Mouse (Mus musculus): ENCODE measurements at regions not wholly inside any gene's neighbourhood (a gene's known extent, or its start where the extent isn't known, plus 50 kb on each side); places are given as distances from the start of the nearest gene placed in this dataset.
A peak's percentile ranks its signal among the peaks of the same experiment; 100 is the strongest.

- Histone ChIP-seq H3K27me3 (ENCODE audit: control insufficient read depth, insufficient read depth, low read length) (no peaks in the 10 kb centered on the region), H3K4me1 (ENCODE audit: control insufficient read depth, insufficient read depth, low read length) (no peaks in the 10 kb centered on the region; the same call in 1 of the 2 replicates), H3K4me3 (ENCODE audit: low read depth, low read length) (no peak overlapping the region), H3K9ac (replicated peaks; ENCODE audit: low read length) (no peak overlapping the region), H3K9me3 (replicated peaks; ENCODE audit: control insufficient read depth, low read length) (no peaks in the 10 kb centered on the region), H3K27ac (replicated peaks; ENCODE audit: low read depth, low read length) (no peak overlapping the region), H3K36me3 (replicated peaks; ENCODE audit: control insufficient read depth, insufficient read depth, low read depth, low read length) (no peaks in the 10 kb centered on the region), H3K4me2 (ENCODE audit: low read depth, low read length) (no peak overlapping the region)
- 62% methylated on average over 2 of the region's 2 CpGs for WGBS
- ATAC-seq (replicated peaks; ENCODE audit: insufficient number of reproducible peaks, low FRiP score, low TSS enrichment, low read depth) (no peak), DNase-seq (ENCODE audit: low spot score) (no peak)
Observed at GRCm38 (mm10) chr7:136074043-136074442, 357.9 kb upstream of the Mki67 start.

- WGBS: 50% methylated on average over 7 of the region's 7 CpGs
- Histone ChIP-seq H3K4me2 (ENCODE audit: low read depth, low read length) (no peak overlapping the region), H3K4me1 (ENCODE audit: control insufficient read depth, insufficient read depth, low read length) (no peaks in the 10 kb centered on the region), H3K27ac (replicated peaks; ENCODE audit: low read depth, low read length) (no peak overlapping the region), H3K9me3 (replicated peaks; ENCODE audit: control insufficient read depth, low read length) (no peaks in the 10 kb centered on the region), H3K36me3 (replicated peaks; ENCODE audit: control insufficient read depth, insufficient read depth, low read depth, low read length) (no peaks in the 10 kb centered on the region), H3K4me3 (ENCODE audit: low read depth, low read length) (no peak overlapping the region), H3K27me3 (ENCODE audit: control insufficient read depth, insufficient read depth, low read length) (no peaks in the 10 kb centered on the region), H3K9ac (replicated peaks; ENCODE audit: low read length) (no peak overlapping the region)
- DNase-seq (ENCODE audit: low spot score): no peak
- no peak for ATAC-seq (replicated peaks; ENCODE audit: insufficient number of reproducible peaks, low FRiP score, low TSS enrichment, low read depth)
Observed at GRCm38 (mm10) chr7:136081534-136082252, 365.5 kb upstream of the Mki67 start.

GRCm38 (mm10) chr7:136082253-136082867, 366.2 kb upstream of the Mki67 start:
- no peak for DNase-seq (ENCODE audit: low spot score)
- no peaks in the 10 kb centered on the region for H3K27me3 ChIP-seq (ENCODE audit: control insufficient read depth, insufficient read depth, low read length)
- H3K4me2 ChIP-seq (ENCODE audit: low read depth, low read length): no peak overlapping the region
- H3K27ac ChIP-seq (replicated peaks; ENCODE audit: low read depth, low read length): no peak overlapping the region
- no peak for ATAC-seq (replicated peaks; ENCODE audit: insufficient number of reproducible peaks, low FRiP score, low TSS enrichment, low read depth)
- no peaks in the 10 kb centered on the region for H3K9me3 ChIP-seq (replicated peaks; ENCODE audit: control insufficient read depth, low read length)
- H3K4me3 ChIP-seq (ENCODE audit: low read depth, low read length): no peak overlapping the region
- H3K4me1 ChIP-seq (ENCODE audit: control insufficient read depth, insufficient read depth, low read length): no peaks in the 10 kb centered on the region
- H3K9ac ChIP-seq (replicated peaks; ENCODE audit: low read length): no peak overlapping the region
- WGBS: 82% methylated on average over 4 of the region's 4 CpGs
- H3K36me3 ChIP-seq (replicated peaks; ENCODE audit: control insufficient read depth, insufficient read depth, low read depth, low read length): no peaks in the 10 kb centered on the region

- DNase-seq (ENCODE audit: low spot score) (no peak), ATAC-seq (replicated peaks; ENCODE audit: insufficient number of reproducible peaks, low FRiP score, low TSS enrichment, low read depth) (no peak)
Observed at GRCm38 (mm10) chr7:136083005-136083404, 366.8 kb upstream of the Mki67 start.

GRCm38 (mm10) chr7:136083571-136084342, 367.6 kb upstream of the Mki67 start:
- peak; percentile 13 for DNase-seq (ENCODE audit: low spot score)
- no peak overlapping the region; the same call in 1 of the 2 replicates for H3K9ac ChIP-seq (replicated peaks; ENCODE audit: low read length)
- H3K4me3 ChIP-seq (ENCODE audit: low read depth, low read length): no peak overlapping the region
- H3K9me3 ChIP-seq (replicated peaks; ENCODE audit: control insufficient read depth, low read length): no peaks in the 10 kb centered on the region
- no peaks in the 10 kb centered on the region for H3K36me3 ChIP-seq (replicated peaks; ENCODE audit: control insufficient read depth, insufficient read depth, low read depth, low read length)
- no peaks in the 10 kb centered on the region for H3K4me1 ChIP-seq (ENCODE audit: control insufficient read depth, insufficient read depth, low read length)
- 41% methylated on average over 14 of the region's 14 CpGs for WGBS
- no peaks in the 10 kb centered on the region for H3K27me3 ChIP-seq (ENCODE audit: control insufficient read depth, insufficient read depth, low read length)
- H3K27ac ChIP-seq (replicated peaks; ENCODE audit: low read depth, low read length): no peak overlapping the region
- H3K4me2 ChIP-seq (ENCODE audit: low read depth, low read length): no peak overlapping the region
- peak; percentile 54; the same call in 1 of the 2 replicates for ATAC-seq (replicated peaks; ENCODE audit: insufficient number of reproducible peaks, low FRiP score, low TSS enrichment, low read depth)

More at GRCm38 (mm10) chr7:136083005-136083404, 366.8 kb upstream of the Mki67 start:
- H3K4me3 ChIP-seq (ENCODE audit: low read depth, low read length): no peak overlapping the region
- no peaks in the 10 kb centered on the region for H3K9me3 ChIP-seq (replicated peaks; ENCODE audit: control insufficient read depth, low read length)
- no peak overlapping the region for H3K27ac ChIP-seq (replicated peaks; ENCODE audit: low read depth, low read length)
- H3K27me3 ChIP-seq (ENCODE audit: control insufficient read depth, insufficient read depth, low read length): no peaks in the 10 kb centered on the region
- no peak overlapping the region for H3K9ac ChIP-seq (replicated peaks; ENCODE audit: low read length)
- H3K4me2 ChIP-seq (ENCODE audit: low read depth, low read length): no peak overlapping the region
- H3K4me1 ChIP-seq (ENCODE audit: control insufficient read depth, insufficient read depth, low read length): no peaks in the 10 kb centered on the region
- H3K36me3 ChIP-seq (replicated peaks; ENCODE audit: control insufficient read depth, insufficient read depth, low read depth, low read length): no peaks in the 10 kb centered on the region
- 84% methylated on average over 10 of the region's 10 CpGs for WGBS

GRCm38 (mm10) chr7:136088785-136089184, 372.6 kb upstream of the Mki67 start:
- Histone ChIP-seq H3K27me3 (ENCODE audit: control insufficient read depth, insufficient read depth, low read length) (no peaks in the 10 kb centered on the region), H3K4me1 (ENCODE audit: control insufficient read depth, insufficient read depth, low read length) (no peaks in the 10 kb centered on the region; the same call in 1 of the 2 replicates), H3K36me3 (replicated peaks; ENCODE audit: control insufficient read depth, insufficient read depth, low read depth, low read length) (no peaks in the 10 kb centered on the region), H3K4me3 (ENCODE audit: low read depth, low read length) (no peak overlapping the region), H3K4me2 (ENCODE audit: low read depth, low read length) (no peak overlapping the region), H3K9ac (replicated peaks; ENCODE audit: low read length) (no peak overlapping the region), H3K27ac (replicated peaks; ENCODE audit: low read depth, low read length) (no peak overlapping the region), H3K9me3 (replicated peaks; ENCODE audit: control insufficient read depth, low read length) (no peaks in the 10 kb centered on the region)
- ATAC-seq (replicated peaks; ENCODE audit: insufficient number of reproducible peaks, low FRiP score, low TSS enrichment, low read depth) (no peak), DNase-seq (ENCODE audit: low spot score) (peak; percentile 41)
- WGBS: 39% methylated on average over 6 of the region's 6 CpGs

- Histone ChIP-seq H3K4me1 (ENCODE audit: control insufficient read depth, insufficient read depth, low read length) (no peaks in the 10 kb centered on the region; the same call in 1 of the 2 replicates), H3K4me2 (ENCODE audit: low read depth, low read length) (no peak overlapping the region), H3K36me3 (replicated peaks; ENCODE audit: control insufficient read depth, insufficient read depth, low read depth, low read length) (no peaks in the 10 kb centered on the region), H3K27me3 (ENCODE audit: control insufficient read depth, insufficient read depth, low read length) (no peaks in the 10 kb centered on the region), H3K27ac (replicated peaks; ENCODE audit: low read depth, low read length) (no peak overlapping the region), H3K9me3 (replicated peaks; ENCODE audit: control insufficient read depth, low read length) (no peaks in the 10 kb centered on the region), H3K9ac (replicated peaks; ENCODE audit: low read length) (no peak overlapping the region), H3K4me3 (ENCODE audit: low read depth, low read length) (no peak overlapping the region)
- DNase-seq (ENCODE audit: low spot score) (no peak), ATAC-seq (replicated peaks; ENCODE audit: insufficient number of reproducible peaks, low FRiP score, low TSS enrichment, low read depth) (no peak)
- 47% methylated on average over 14 of the region's 14 CpGs for WGBS
Observed at GRCm38 (mm10) chr7:136094681-136095360, 378.7 kb upstream of the Mki67 start.

Data from embryonic facial prominence, embryonic 11.5 days (tissue).